Mouse (Mus musculus) C2C12 (cell line): Measurements from ENCODE around the gene Sema4g.
A peak's percentile ranks its signal among the peaks of the same experiment; 100 is the strongest.

ENCODE experiments used
- CEBPB ChIP-seq: IDR thresholded peaks from one replicate; pipeline ENCODE4 v1.6.1; 2011; ENCODE audit warnings: low read depth, mild to moderate bottlenecking, control low read depth, moderate library complexity
- CTCF ChIP-seq: IDR thresholded peaks from one replicate; pipeline ENCODE4 v1.5.1; 2011; ENCODE audit not compliant: control insufficient read depth, insufficient read depth, insufficient read length
- FOSL1 ChIP-seq: IDR thresholded peaks from one replicate; pipeline ENCODE4 v1.8.0; 2011; ENCODE audit warnings: mild to moderate bottlenecking, low read length; ENCODE audit not compliant: poor library complexity, insufficient read depth, severe bottlenecking
- MAX ChIP-seq: IDR thresholded peaks from one replicate; pipeline ENCODE4 v1.6.1; 2011; ENCODE audit warnings: mild to moderate bottlenecking, control low read depth
- MYOD1 ChIP-seq: IDR thresholded peaks from one replicate; pipeline ENCODE4 v1.6.1; 2011; ENCODE audit warnings: low read depth; ENCODE audit not compliant: control insufficient read depth, insufficient read length
- MYOG ChIP-seq: IDR thresholded peaks from one replicate; pipeline ENCODE4 v1.6.1; 2011; ENCODE audit not compliant: control insufficient read depth, insufficient read length; ENCODE audit errors: extremely low read depth
- USF1 ChIP-seq: IDR thresholded peaks from one replicate; pipeline ENCODE4 v1.6.1; 2011; ENCODE audit warnings: low read depth, mild to moderate bottlenecking, control low read depth, moderate library complexity

DNA sequence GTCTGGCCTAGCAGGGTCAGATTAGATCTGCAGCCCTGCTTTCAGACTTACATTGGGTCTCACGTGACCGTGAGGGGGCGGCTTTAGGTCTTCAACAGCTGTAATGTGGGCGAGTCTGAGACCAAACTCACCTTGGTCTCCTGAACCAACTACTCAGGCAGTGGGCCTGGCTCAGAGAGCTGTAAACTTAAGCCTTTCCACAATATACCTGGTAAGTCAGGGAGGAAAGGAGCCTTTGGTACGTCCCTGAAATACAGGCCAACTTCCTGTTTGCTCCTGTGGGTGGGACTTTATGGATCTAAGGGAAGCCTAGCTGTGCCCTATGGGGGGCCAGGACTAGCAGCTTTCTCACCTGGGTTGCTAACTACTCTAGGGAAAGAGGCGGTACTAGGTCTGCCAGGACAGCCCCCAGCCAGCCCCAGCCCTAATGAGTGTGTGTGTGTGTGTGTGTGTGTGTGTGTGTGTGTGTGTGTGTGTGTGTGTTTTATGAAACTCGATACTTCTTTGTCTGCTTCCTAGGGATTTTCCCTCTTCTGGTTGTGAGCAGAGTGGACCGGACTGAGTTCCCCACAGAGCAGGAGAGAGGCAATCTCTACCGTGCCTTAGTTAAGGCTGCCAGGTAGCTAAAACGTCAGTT, 25.6 kb downstream of the Sema4g start, which contains the start of gene Lzts2:
- no peak for TF ChIP-seq CTCF
- TF ChIP-seq USF1, result peak; percentile 59
- no peak for TF ChIP-seq FOSL1
- TF ChIP-seq MYOD1, result no peak
- no peak for TF ChIP-seq MAX
- no peak for TF ChIP-seq CEBPB
- no peak for TF ChIP-seq MYOG
